Mouse (Mus musculus) neural tube, embryonic 11.5 days (tissue): Measurements from ENCODE around the gene Agpat4. TPM values are rescaled to one million over a fixed set of nuclear protein-coding genes. Genes with fewer than 3 reads are reported as not detected.

Experiments used
- ATAC-seq: fragments of 200-750 bp; cut with Nextera tagmentation; 2 replicates; pipeline ENCODE4 v1.8.0; 2017; ENCODE audit warnings: moderate number of reproducible peaks, mild to moderate bottlenecking, moderate TSS enrichment, moderate library complexity; ENCODE audit not compliant: insufficient read depth, low FRiP score, low TSS enrichment
- DNase-seq: peaks from one replicate; pipeline ENCODE4 v3.0.0-alpha.2; 2015; ENCODE audit warnings: low spot score
- H3K27ac ChIP-seq: fragments of 300-500 bp; sonication (generic); 2 replicates; pipeline ENCODE4 v1.5.1; 2014; ENCODE audit warnings: low read depth, mild to moderate bottlenecking, low read length
- H3K27me3 ChIP-seq: fragments of 300-500 bp; sonication (generic); 2 replicates; pipeline ENCODE4 v1.6.1; 2014; ENCODE audit warnings: mild to moderate bottlenecking, low read length, mixed read lengths; ENCODE audit not compliant: control insufficient read depth, insufficient read depth
- H3K36me3 ChIP-seq: fragments of 300-500 bp; sonication (generic); 2 replicates; pipeline ENCODE4 v1.6.1; 2014; ENCODE audit warnings: mild to moderate bottlenecking, low read length, moderate library complexity, mixed read lengths; ENCODE audit not compliant: control insufficient read depth, insufficient read depth
- H3K4me1 ChIP-seq: fragments of 300-500 bp; sonication (generic); 2 replicates; pipeline ENCODE4 v1.6.1; 2014; ENCODE audit warnings: low read length, mixed read lengths; ENCODE audit not compliant: control insufficient read depth, insufficient read depth
- H3K4me2 ChIP-seq: fragments of 300-500 bp; sonication (generic); 2 replicates; pipeline ENCODE4 v1.6.1; 2014; ENCODE audit warnings: low read depth, mild to moderate bottlenecking, moderate library complexity
- H3K4me3 ChIP-seq: fragments of 300-500 bp; sonication (generic); 2 replicates; pipeline ENCODE4 v1.5.1; 2014; ENCODE audit warnings: low read depth, low read length
- H3K9ac ChIP-seq: fragments of 300-500 bp; sonication (generic); 2 replicates; pipeline ENCODE4 v1.6.1; 2014; ENCODE audit warnings: mild to moderate bottlenecking, low read length
- H3K9me3 ChIP-seq: fragments of 300-500 bp; sonication (generic); 2 replicates; pipeline ENCODE4 v1.6.1; 2016; ENCODE audit warnings: low read length; ENCODE audit not compliant: control insufficient read depth
- WGBS: fragments of 180-500 bp; shearing (Covaris S2); extraction: QIAGEN DNeasy Blood & Tissue Kit; methylation state at CpG from one replicate; pipeline ENCODE4 v1.1.7; 2014; 5-methylcytosine and 5-hydroxymethylcytosine counted together
- polyA plus RNA-seq: library from polyadenylated mRNA; unstranded; fragments of >200 nt; fragmentation: Nextera tagmentation; extraction: Ambion mirVana; gene quantifications from 2 replicates; pipeline ENCODE4 v1.2.1, GENCODE M21; 2014

The Agpat4 gene
- polyA plus RNA-seq, result 24.3 and 26.0 TPM in 2 replicates

GRCm38 (mm10) chr17:12118561-12118925 lies at the start of gene Agpat4:
Agpat4 (plus strand) TSS chr17:12118704.
- Histone ChIP-seq H3K4me3 (peak within 1 kb of the TSS; percentile 53), H3K36me3 (no peaks in the 10 kb centered on the region), H3K9me3 (no peaks in the 10 kb centered on the region), H3K4me1 (peaks cover 6% of the 10 kb centered on the region), H3K9ac (peak within 1 kb of the TSS; percentile 62), H3K27me3 (no peaks in the 10 kb centered on the region), H3K4me2 (peak within 1 kb of the TSS; percentile 83), H3K27ac (peak within 1 kb of the TSS; percentile 91)
- WGBS, result 0% methylated on average over 13 of the region's 13 CpGs
- DNase-seq, result peak; percentile 75
- peak; percentile 56 for ATAC-seq

GRCm38 (mm10) chr17:12076816-12077215 lies 41.7 kb upstream of the Agpat4 start:
- Histone ChIP-seq H3K9ac (no peak overlapping the region), H3K4me2 (no peak overlapping the region), H3K9me3 (no peaks in the 10 kb centered on the region), H3K27ac (no peak overlapping the region), H3K27me3 (no peaks in the 10 kb centered on the region), H3K4me1 (no peaks in the 10 kb centered on the region), H3K36me3 (no peaks in the 10 kb centered on the region), H3K4me3 (no peak overlapping the region)
- 38% methylated on average over 2 of the region's 2 CpGs for WGBS
- no peak for ATAC-seq
- DNase-seq, result no peak

GRCm38 (mm10) chr17:12080656-12081495 lies 37.6 kb upstream of the Agpat4 start:
- Histone ChIP-seq H3K27ac (no peak overlapping the region), H3K9me3 (no peaks in the 10 kb centered on the region), H3K36me3 (no peaks in the 10 kb centered on the region), H3K4me3 (no peak overlapping the region), H3K27me3 (no peaks in the 10 kb centered on the region), H3K4me2 (no peak overlapping the region), H3K4me1 (no peaks in the 10 kb centered on the region), H3K9ac (no peak overlapping the region)
- DNase-seq, result no peak
- ATAC-seq, result no peak
- WGBS, result 54% methylated on average over 20 of the region's 20 CpGs

DNA sequence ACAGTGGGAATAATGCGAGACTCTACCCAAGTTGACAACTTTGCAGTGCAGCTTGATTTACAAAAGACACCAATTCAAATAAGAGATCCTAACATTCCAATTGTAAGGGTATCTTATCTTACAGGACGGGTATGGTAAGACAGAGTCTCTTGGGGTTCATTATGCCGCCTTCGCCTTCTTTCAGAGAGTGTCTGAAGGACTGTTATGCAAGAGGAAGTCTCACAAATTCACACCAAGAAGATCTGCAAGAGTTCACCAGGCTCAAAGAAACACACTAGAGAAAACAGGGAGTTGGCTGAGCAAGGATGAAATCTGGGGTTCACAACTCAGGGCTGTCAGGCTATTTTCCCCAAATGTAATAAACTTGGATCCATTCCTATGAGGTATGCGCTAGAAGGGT lies 36.3 kb upstream of the Agpat4 start:
- no peaks in the 10 kb centered on the region for H3K9me3 ChIP-seq
- H3K4me1 ChIP-seq, result no peaks in the 10 kb centered on the region
- H3K4me3 ChIP-seq, result no peak overlapping the region
- H3K4me2 ChIP-seq, result no peak overlapping the region
- ATAC-seq (no peak), DNase-seq (no peak)
- no peak overlapping the region for H3K9ac ChIP-seq
- no peaks in the 10 kb centered on the region for H3K27me3 ChIP-seq
- H3K36me3 ChIP-seq, result no peaks in the 10 kb centered on the region
- H3K27ac ChIP-seq, result no peak overlapping the region
- WGBS, result 88% methylated on average over 5 of the region's 5 CpGs

- no peak overlapping the region for H3K4me2 ChIP-seq
- WGBS, result 80% methylated on average over 5 of the region's 5 CpGs
Measured at GRCm38 (mm10) chr17:12090261-12090927, 28.1 kb upstream of the Agpat4 start.

DNA sequence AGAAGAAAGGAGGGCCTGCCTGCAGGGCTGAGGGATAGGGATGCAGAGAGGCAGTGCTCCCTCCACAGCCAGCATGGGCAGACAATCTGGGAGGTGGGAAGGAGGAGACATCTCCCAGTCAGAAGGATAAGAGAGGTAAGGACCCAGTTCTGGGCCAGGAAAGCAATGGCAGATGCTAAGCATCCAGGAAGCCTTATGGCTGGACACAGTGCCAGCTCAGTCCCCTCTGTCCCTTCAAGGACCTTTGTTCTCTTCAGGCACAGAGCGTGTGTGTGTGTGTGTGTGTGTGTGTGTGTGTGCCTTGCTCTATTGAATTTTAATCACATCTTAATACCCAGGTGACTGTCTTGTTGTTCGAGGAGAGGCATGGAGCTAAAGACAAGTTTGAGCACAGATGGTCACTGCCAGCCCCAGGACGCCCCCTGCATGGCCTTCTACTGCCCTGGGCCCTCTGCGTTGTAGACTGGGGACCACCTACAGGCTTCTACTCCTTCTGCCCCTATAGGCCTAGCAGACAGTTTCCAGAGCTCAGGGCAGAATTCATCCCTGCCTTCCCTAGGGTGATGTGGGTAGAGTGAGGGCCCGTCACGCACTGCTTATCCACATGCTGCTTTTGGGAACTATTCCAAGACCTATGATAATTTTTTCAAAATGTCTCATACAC lies 25.5 kb upstream of the Agpat4 start:
- Histone ChIP-seq H3K27ac (no peak overlapping the region), H3K4me2 (no peak overlapping the region), H3K9ac (no peak overlapping the region), H3K4me1 (no peaks in the 10 kb centered on the region), H3K27me3 (no peaks in the 10 kb centered on the region), H3K36me3 (no peaks in the 10 kb centered on the region), H3K4me3 (no peak overlapping the region), H3K9me3 (no peaks in the 10 kb centered on the region)
- 84% methylated on average over 6 of the region's 6 CpGs for WGBS
- no peak for DNase-seq
- ATAC-seq, result no peak

More at GRCm38 (mm10) chr17:12090261-12090927, 28.1 kb upstream of the Agpat4 start:
- no peak for ATAC-seq
- Histone ChIP-seq H3K9ac (no peak overlapping the region), H3K36me3 (no peaks in the 10 kb centered on the region), H3K27me3 (no peaks in the 10 kb centered on the region), H3K4me1 (no peaks in the 10 kb centered on the region), H3K27ac (no peak overlapping the region), H3K4me3 (no peak overlapping the region), H3K9me3 (no peaks in the 10 kb centered on the region)
- no peak for DNase-seq

DNA sequence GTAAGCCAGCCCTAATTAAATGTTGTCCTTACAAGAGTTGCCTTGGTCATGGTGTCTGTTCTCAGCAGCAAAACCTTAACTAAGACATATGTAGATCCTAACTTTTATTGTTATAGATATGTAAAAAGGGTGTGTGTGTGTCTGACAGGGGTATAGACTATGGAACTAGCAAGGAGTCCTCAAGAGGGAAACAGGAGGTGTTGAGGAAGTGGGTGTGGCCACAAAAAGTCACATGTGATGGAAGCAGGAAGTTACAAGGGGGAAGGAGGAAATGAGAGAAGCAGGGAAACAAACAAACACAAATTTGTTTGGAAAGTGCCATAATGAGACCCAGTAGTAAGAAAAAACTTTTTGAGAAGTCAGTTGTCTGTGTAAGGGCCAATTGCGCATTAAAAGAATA lies 24.5 kb upstream of the Agpat4 start:
- no peaks in the 10 kb centered on the region for H3K36me3 ChIP-seq
- no peak overlapping the region for H3K9ac ChIP-seq
- H3K4me3 ChIP-seq, result no peak overlapping the region
- H3K9me3 ChIP-seq, result no peaks in the 10 kb centered on the region
- no peak overlapping the region for H3K4me2 ChIP-seq
- 97% methylated on average over 1 of the region's 1 CpGs for WGBS
- no peak overlapping the region for H3K27ac ChIP-seq
- no peak for ATAC-seq
- DNase-seq, result no peak
- H3K4me1 ChIP-seq, result no peaks in the 10 kb centered on the region
- H3K27me3 ChIP-seq, result no peaks in the 10 kb centered on the region

- H3K9ac ChIP-seq, result no peak overlapping the region
- H3K4me1 ChIP-seq, result no peaks in the 10 kb centered on the region
- H3K27me3 ChIP-seq, result no peaks in the 10 kb centered on the region
- no peak for DNase-seq
- no peak overlapping the region for H3K27ac ChIP-seq
- no peaks in the 10 kb centered on the region; the same call in 1 of the 2 replicates for H3K9me3 ChIP-seq
- no peak for ATAC-seq
- 88% methylated on average over 9 of the region's 9 CpGs for WGBS
- H3K4me3 ChIP-seq, result no peak overlapping the region
- no peak overlapping the region for H3K4me2 ChIP-seq
- no peaks in the 10 kb centered on the region for H3K36me3 ChIP-seq
Measured at GRCm38 (mm10) chr17:12094827-12095590, 23.5 kb upstream of the Agpat4 start.
